Mouse (Mus musculus) hindbrain, postnatal 0 days (tissue): Measurements from ENCODE around the gene Kit. TPM values are rescaled to one million over a fixed set of nuclear protein-coding genes. Genes with fewer than 3 reads are reported as not detected.
A peak's percentile ranks its signal among the peaks of the same experiment; 100 is the strongest.

Experiments
- ATAC-seq: fragments of 200-750 bp; cut with Nextera tagmentation; 2 replicates; pipeline ENCODE4 v1.8.0; 2017; ENCODE audit warnings: mild to moderate bottlenecking, moderate TSS enrichment, moderate library complexity
- DNase-seq: peaks from one replicate; pipeline ENCODE4 v3.0.0-alpha.2; 2015; ENCODE audit warnings: low spot score
- H3K27ac ChIP-seq: fragments of 300-500 bp; sonication (generic); 2 replicates; pipeline ENCODE4 v1.5.1; 2014; ENCODE audit warnings: mild to moderate bottlenecking
- H3K27me3 ChIP-seq: fragments of 300-500 bp; sonication (generic); 2 replicates; pipeline ENCODE4 v1.6.1; 2014; ENCODE audit warnings: low read length, mixed read lengths; ENCODE audit not compliant: insufficient read depth
- H3K36me3 ChIP-seq: fragments of 300-500 bp; sonication (generic); 2 replicates; pipeline ENCODE4 v1.6.1; 2014; ENCODE audit warnings: low read length, mixed read lengths; ENCODE audit not compliant: insufficient read depth
- H3K4me1 ChIP-seq: fragments of 300-500 bp; sonication (generic); 2 replicates; pipeline ENCODE4 v1.6.1; 2014; ENCODE audit warnings: antibody characterized with exemption, low read length, mixed read lengths; ENCODE audit not compliant: insufficient read depth
- H3K4me2 ChIP-seq: fragments of 300-500 bp; sonication (generic); 2 replicates; pipeline ENCODE4 v1.6.1; 2014; ENCODE audit warnings: low read depth, mild to moderate bottlenecking, low read length, moderate library complexity, mixed read lengths
- H3K4me3 ChIP-seq: fragments of 300-500 bp; sonication (generic); 2 replicates; pipeline ENCODE4 v1.5.1; 2014; ENCODE audit warnings: low read length
- H3K9ac ChIP-seq: fragments of 300-500 bp; sonication (generic); replicated peaks from 2 replicates; pipeline ENCODE4 v1.6.1; 2014; ENCODE audit warnings: mild to moderate bottlenecking, low read length, moderate library complexity, mixed read lengths
- H3K9me3 ChIP-seq: fragments of 300-500 bp; sonication (generic); 2 replicates; pipeline ENCODE4 v1.6.1; 2016; ENCODE audit warnings: low read length, mixed read lengths
- CTCF ChIP-seq: IDR thresholded peaks from 2 replicates; pipeline ENCODE4 v1.5.1; 2016; ENCODE audit warnings: antibody characterized with exemption, control low read depth, low read depth
- WGBS: fragments of 180-500 bp; shearing (Covaris S2); extraction: QIAGEN DNeasy Blood & Tissue Kit; methylation state at CpG from one replicate; pipeline ENCODE4 v1.1.7; 2014; 5-methylcytosine and 5-hydroxymethylcytosine counted together
- polyA plus RNA-seq: library from polyadenylated mRNA; unstranded; fragments of >200 nt; fragmentation: Nextera tagmentation; extraction: Ambion mirVana; gene quantifications from 2 replicates; pipeline ENCODE4 v1.2.1, GENCODE M21; 2015
- total RNA-seq: library from RNA; depleted of rRNA; stranded (reverse); fragments of >200 nt; gene quantifications from 2 replicates; pipeline ENCODE4 v1.2.3, GENCODE M21; 2014

The Kit gene
- total and polyA plus RNA-seq, 2 experiments from 2014 or later = 31.8 to 58.1 TPM

- no peaks in the 10 kb centered on the region for H3K9me3 ChIP-seq
- 38% methylated on average over 9 of the region's 9 CpGs for WGBS
- ATAC-seq = no peak
Observed at GRCm38 (mm10) chr5:75699516-75699915, 124.8 kb downstream of the Kit start.

GRCm38 (mm10) chr5:75701662-75702061 is 126.9 kb downstream of the Kit start:
- DNase-seq = peak; percentile 12
- Histone ChIP-seq H3K27me3 (no peaks in the 10 kb centered on the region), H3K4me1 (peaks cover 9% of the 10 kb centered on the region; the same call in 1 of the 2 replicates), H3K27ac (no peak overlapping the region), H3K9ac (no peak overlapping the region), H3K4me3 (no peak overlapping the region), H3K4me2 (no peak overlapping the region), H3K9me3 (no peaks in the 10 kb centered on the region), H3K36me3 (no peaks in the 10 kb centered on the region)
- no peak for TF ChIP-seq CTCF
- ATAC-seq = 0 out of 2 replicates have a peak, but pooled peaks have one; percentile 29
- 69% methylated on average over 12 of the region's 12 CpGs for WGBS

More at GRCm38 (mm10) chr5:75699516-75699915, 124.8 kb downstream of the Kit start:
- Histone ChIP-seq H3K36me3 (no peaks in the 10 kb centered on the region), H3K4me3 (no peak overlapping the region), H3K4me2 (peak overlapping the region; percentile 17; the same call in 1 of the 2 replicates), H3K27ac (no peak overlapping the region), H3K9ac (no peak overlapping the region), H3K4me1 (peaks cover 9% of the 10 kb centered on the region; the same call in 1 of the 2 replicates), H3K27me3 (no peaks in the 10 kb centered on the region)
- no peak for TF ChIP-seq CTCF
- DNase-seq = peak; percentile 25

GRCm38 (mm10) chr5:75702080-75702479 is 127.4 kb downstream of the Kit start:
- Histone ChIP-seq H3K27ac (no peak overlapping the region), H3K4me1 (peaks cover 9% of the 10 kb centered on the region; the same call in 1 of the 2 replicates), H3K9ac (no peak overlapping the region), H3K4me3 (no peak overlapping the region), H3K4me2 (no peak overlapping the region), H3K36me3 (no peaks in the 10 kb centered on the region), H3K9me3 (no peaks in the 10 kb centered on the region), H3K27me3 (no peaks in the 10 kb centered on the region)
- DNase-seq (no peak), ATAC-seq (no peak)
- WGBS = 85% methylated on average over 8 of the region's 8 CpGs
- TF ChIP-seq CTCF = no peak

GRCm38 (mm10) chr5:75704584-75705175 is 130.0 kb downstream of the Kit start:
- no peak for ATAC-seq
- 84% methylated on average over 7 of the region's 7 CpGs for WGBS
- TF ChIP-seq CTCF = no peak
- H3K4me1 ChIP-seq = peaks cover 2% of the 10 kb centered on the region; the same call in 1 of the 2 replicates
- no peak for DNase-seq
- H3K27ac ChIP-seq = no peak overlapping the region
- no peak overlapping the region for H3K9ac ChIP-seq
- H3K4me3 ChIP-seq = no peak overlapping the region
- no peaks in the 10 kb centered on the region for H3K36me3 ChIP-seq
- H3K4me2 ChIP-seq = no peak overlapping the region
- H3K27me3 ChIP-seq = no peaks in the 10 kb centered on the region
- no peaks in the 10 kb centered on the region for H3K9me3 ChIP-seq

- no peak overlapping the region for H3K4me3 ChIP-seq
- H3K9ac ChIP-seq = no peak overlapping the region
- 97% methylated on average over 1 of the region's 1 CpGs for WGBS
- no peak for TF ChIP-seq CTCF
- H3K4me1 ChIP-seq = no peaks in the 10 kb centered on the region
- ATAC-seq (no peak), DNase-seq (no peak)
- no peak overlapping the region for H3K27ac ChIP-seq
- H3K9me3 ChIP-seq = no peaks in the 10 kb centered on the region
- H3K36me3 ChIP-seq = no peaks in the 10 kb centered on the region
- no peak overlapping the region for H3K4me2 ChIP-seq
- H3K27me3 ChIP-seq = no peaks in the 10 kb centered on the region
Observed at GRCm38 (mm10) chr5:75705421-75705820, 130.7 kb downstream of the Kit start.
